Mouse (Mus musculus) heart, postnatal 0 days (tissue): Measurements from ENCODE around the gene Fbln1.

Source experiments
- CTCF ChIP-seq: IDR thresholded peaks from 2 replicates; pipeline ENCODE4 v1.5.1; 2016; ENCODE audit warnings: antibody characterized with exemption, control low read depth, low read depth
- EP300 ChIP-seq: IDR thresholded peaks from 2 replicates; pipeline ENCODE4 v1.6.1; 2016; ENCODE audit warnings: antibody characterized with exemption, low read depth

DNA sequence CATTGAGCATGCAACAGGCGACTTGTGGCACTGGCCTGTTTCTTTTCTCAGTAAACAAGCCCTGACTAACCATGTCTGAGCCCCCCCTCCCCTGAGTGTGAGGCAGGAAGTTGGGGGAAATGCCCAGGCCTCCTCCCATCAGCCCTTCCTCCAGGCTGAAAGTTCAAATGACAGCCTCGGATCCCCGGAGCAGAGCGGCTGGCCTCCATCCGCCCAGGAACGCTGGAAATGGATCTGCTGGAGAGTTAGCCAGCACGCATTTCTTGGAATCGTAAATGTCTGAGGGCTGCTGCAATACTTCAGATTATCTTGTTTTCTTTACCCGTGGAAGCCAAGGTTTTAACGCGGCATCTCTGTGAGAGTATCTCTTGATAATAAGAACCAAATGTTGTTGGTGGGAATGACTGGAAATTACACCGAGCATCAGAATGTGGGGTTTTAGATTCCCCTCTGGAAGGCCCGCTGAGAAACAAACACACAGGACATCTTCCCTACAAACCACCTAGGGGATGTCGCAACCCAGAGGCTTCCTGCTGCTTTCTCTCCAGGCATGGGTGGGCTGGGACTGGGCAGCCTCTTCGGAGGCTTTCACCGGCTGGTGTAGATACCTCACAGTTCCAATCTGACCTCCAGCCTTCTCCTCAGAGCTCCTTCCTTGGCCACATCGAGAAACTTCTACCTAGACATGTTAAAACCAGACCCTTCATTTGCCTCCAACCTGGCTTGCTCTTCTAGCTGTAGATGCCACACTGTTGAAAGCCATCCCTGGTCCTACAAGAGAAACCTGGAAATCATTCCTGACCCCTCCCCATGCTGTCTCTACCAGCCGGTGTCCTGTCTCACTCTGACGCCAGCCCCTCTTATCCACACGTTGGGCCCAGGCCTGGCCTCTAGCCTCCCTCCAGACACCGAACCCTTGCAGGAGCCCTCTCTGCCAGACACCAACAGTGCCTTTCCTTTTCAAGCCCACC, 42.8 kb upstream of the Fbln1 start:
- TF ChIP-seq CTCF (no peak), EP300 (no peak)
